Mouse (Mus musculus) ES-Bruce4 (cell line): Measurements from ENCODE around the gene Teddm1a.

Source experiments
- CTCF ChIP-seq: IDR thresholded peaks from one replicate; pipeline ENCODE4 v1.8.1; 2011; ENCODE audit warnings: low read depth, low read length
- EP300 ChIP-seq: IDR thresholded peaks from 2 replicates; pipeline ENCODE4 v1.6.1; 2011; ENCODE audit warnings: low read depth, low read length; ENCODE audit not compliant: insufficient read depth
- POLR2A ChIP-seq: IDR thresholded peaks from one replicate; pipeline ENCODE4 v1.8.1; 2011; ENCODE audit warnings: low read length; ENCODE audit not compliant: insufficient read depth

- TF ChIP-seq POLR2A: no peak
- no peak for TF ChIP-seq CTCF
- no peak for TF ChIP-seq EP300
These were observed 16.7 kb downstream of the Teddm1a start for GRCm38 (mm10) chr1:153908208-153908607.
